Mouse (Mus musculus): Measurements from ENCODE around the gene Gm43191. TPM values are rescaled to one million over a fixed set of nuclear protein-coding genes. Genes with fewer than 3 reads are reported as not detected.

Gm43191 gene
- polyA plus RNA-seq, 1 experiment: not detected

DNA sequence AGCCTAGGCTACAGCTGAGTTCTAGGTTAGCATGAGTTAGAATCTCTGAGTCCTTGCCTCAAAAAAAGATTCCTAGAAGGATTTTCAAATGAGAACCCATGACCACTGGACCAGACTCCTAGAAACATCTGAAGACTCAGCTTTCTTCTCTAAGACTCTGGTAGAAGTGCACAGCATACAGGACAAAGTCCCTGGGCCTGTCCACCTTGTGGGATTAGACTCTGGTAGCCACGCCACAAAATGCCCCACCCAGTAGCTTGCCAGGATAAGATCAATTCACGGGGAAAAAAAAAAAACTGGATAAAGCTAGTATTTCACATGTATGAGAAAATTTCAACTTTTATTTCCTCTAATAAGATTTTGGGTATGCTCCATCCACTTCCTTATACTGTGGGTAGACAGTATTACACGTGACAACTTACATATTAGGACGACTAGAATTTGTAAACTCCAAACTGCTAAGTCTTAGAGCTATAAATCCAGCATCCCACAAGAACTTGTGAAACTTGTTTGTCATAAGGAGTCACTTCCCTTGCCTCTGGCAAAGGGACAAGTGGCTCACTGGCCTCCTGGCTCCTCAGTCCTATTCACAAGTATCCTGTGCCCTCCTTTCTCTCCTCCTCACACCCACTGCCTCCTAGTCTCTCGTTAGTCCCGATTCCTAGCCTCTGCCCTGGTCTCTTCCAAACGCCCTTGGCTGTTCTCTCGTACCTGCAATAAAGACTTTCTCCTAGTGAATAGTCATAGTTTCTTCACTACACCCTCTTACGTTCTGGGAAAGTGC, 43.2 kb downstream of the Gm43191 start:
- H3K4me3 ChIP-seq (replicated peaks): no peak overlapping the region
- H3K4me1 ChIP-seq (ENCODE audit: control insufficient read depth): peaks cover 3% of the 10 kb centered on the region
- no peaks in the 10 kb centered on the region for H3K9me3 ChIP-seq (ENCODE audit: control insufficient read depth, low read length)
- H3K36me3 ChIP-seq (ENCODE audit: control insufficient read depth): peaks cover 98% of the 10 kb centered on the region
- no peak for TF ChIP-seq TAL1 (IDR thresholded peaks at IDR 0.05; ENCODE audit: low read length)
- no peak for TF ChIP-seq GATA1 (IDR thresholded peaks at IDR 0.05; ENCODE audit: low read length)
- no peaks in the 10 kb centered on the region for H3K27me3 ChIP-seq (ENCODE audit: control insufficient read depth)

DNA sequence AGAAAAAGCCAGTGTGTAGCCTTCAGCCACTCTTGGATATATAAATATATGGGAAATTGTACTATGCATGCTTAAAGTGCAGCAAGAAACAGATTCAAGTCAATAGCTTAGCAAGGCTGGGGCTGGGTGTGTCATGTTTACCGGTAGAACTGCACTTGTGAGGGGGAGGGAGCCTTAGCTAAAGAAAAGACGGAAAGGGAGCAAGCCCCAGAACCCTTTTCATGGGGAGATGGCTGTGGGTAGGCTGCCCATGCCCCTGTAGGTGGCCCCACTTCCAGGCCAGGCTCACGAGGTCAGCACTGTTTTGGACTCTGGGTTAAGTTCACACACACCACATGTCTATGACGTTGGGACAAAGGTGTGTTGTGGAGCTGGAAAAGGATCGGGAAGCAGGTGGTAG, 45.3 kb downstream of the Gm43191 start:
- H3K36me3 ChIP-seq (ENCODE audit: control insufficient read depth): peaks cover 99% of the 10 kb centered on the region
- H3K9me3 ChIP-seq (ENCODE audit: control insufficient read depth, low read length): no peaks in the 10 kb centered on the region
- peaks cover 3% of the 10 kb centered on the region for H3K4me1 ChIP-seq (ENCODE audit: control insufficient read depth)
- no peak for TF ChIP-seq TAL1 (IDR thresholded peaks at IDR 0.05; ENCODE audit: low read length)
- TF ChIP-seq GATA1 (IDR thresholded peaks at IDR 0.05; ENCODE audit: low read length): no peak
- no peak overlapping the region for H3K4me3 ChIP-seq (replicated peaks)
- H3K27me3 ChIP-seq (ENCODE audit: control insufficient read depth): no peaks in the 10 kb centered on the region

DNA sequence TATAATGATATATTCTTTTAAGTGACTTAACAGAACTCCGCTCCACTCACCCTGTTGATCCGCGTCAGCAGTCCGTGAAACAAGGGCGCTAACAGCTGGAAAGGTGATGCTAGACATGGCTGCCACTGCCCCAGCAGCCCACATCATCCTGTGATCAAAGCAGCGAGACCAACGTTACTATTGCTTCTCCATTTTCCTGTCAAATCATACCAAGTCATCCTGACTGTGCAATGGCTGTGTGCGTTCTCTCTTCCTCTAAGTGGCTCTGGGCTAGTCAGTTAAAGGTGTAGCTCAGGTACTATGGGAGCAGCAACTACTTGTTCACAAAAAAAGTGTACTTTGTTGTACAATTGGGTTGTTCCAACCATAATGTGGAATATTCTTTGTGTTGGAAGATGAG, 46.2 kb downstream of the Gm43191 start:
- no peak overlapping the region for H3K4me3 ChIP-seq (replicated peaks)
- H3K36me3 ChIP-seq (ENCODE audit: control insufficient read depth): peaks cover 98% of the 10 kb centered on the region
- H3K27me3 ChIP-seq (ENCODE audit: control insufficient read depth): no peaks in the 10 kb centered on the region
- H3K4me1 ChIP-seq (ENCODE audit: control insufficient read depth): peaks cover under 1% of the 10 kb centered on the region; the same call in 1 of the 2 replicates
- no peak for TF ChIP-seq TAL1 (IDR thresholded peaks at IDR 0.05; ENCODE audit: low read length)
- no peak for TF ChIP-seq GATA1 (IDR thresholded peaks at IDR 0.05; ENCODE audit: low read length)
- H3K9me3 ChIP-seq (ENCODE audit: control insufficient read depth, low read length): no peaks in the 10 kb centered on the region

DNA sequence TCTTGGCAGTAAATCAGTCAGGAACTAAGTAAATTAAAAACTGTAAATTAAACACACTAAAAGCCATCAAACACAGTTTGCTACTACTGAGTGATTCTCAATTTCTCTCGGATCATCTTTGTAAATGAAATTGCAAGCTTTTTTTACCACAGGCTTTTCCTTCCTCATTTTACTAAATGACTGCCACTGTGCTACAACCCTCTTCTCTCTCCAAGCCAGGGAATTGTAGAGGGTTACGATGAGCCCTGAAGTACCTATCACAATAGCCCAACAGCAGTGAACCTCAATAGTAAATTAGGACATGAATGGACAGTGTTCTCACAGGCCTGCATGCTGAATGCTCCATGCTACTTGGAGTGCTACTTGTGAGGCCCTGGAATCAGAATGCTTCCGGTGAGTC, 47.0 kb downstream of the Gm43191 start:
- no peaks in the 10 kb centered on the region for H3K4me1 ChIP-seq (ENCODE audit: control insufficient read depth)
- TF ChIP-seq TAL1 (IDR thresholded peaks at IDR 0.05; ENCODE audit: low read length) (no peak), GATA1 (IDR thresholded peaks at IDR 0.05; ENCODE audit: low read length) (no peak)
- H3K36me3 ChIP-seq (ENCODE audit: control insufficient read depth): peaks cover 96% of the 10 kb centered on the region
- no peaks in the 10 kb centered on the region for H3K27me3 ChIP-seq (ENCODE audit: control insufficient read depth)
- no peak overlapping the region for H3K4me3 ChIP-seq (replicated peaks)
- H3K9me3 ChIP-seq (ENCODE audit: control insufficient read depth, low read length): no peaks in the 10 kb centered on the region

DNA sequence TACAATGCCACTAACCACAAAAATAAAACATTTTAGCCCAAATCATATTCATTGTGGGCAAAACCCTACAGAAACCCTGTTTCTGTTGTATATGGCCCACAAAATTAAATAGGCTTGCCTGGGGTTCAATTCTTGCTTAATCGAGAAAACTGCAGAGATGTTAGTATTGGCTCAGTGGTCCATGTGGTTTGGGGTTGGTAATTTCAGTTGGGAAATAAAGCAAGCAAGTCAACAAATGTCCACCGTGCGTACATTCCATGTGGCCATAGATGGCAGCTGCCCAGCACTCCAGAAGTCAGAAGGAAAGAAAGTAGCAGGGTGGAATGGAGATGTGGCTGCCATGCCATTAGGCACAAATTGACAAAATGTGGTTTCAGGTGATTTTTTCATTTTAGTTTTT, 48.1 kb downstream of the Gm43191 start:
- Histone ChIP-seq H3K4me3 (replicated peaks) (no peak overlapping the region), H3K36me3 (ENCODE audit: control insufficient read depth) (peaks cover 96% of the 10 kb centered on the region), H3K9me3 (ENCODE audit: control insufficient read depth, low read length) (no peaks in the 10 kb centered on the region), H3K4me1 (ENCODE audit: control insufficient read depth) (no peaks in the 10 kb centered on the region), H3K27me3 (ENCODE audit: control insufficient read depth) (no peaks in the 10 kb centered on the region)
- TF ChIP-seq GATA1 (IDR thresholded peaks at IDR 0.05; ENCODE audit: low read length) (no peak), TAL1 (IDR thresholded peaks at IDR 0.05; ENCODE audit: low read length) (no peak)

DNA sequence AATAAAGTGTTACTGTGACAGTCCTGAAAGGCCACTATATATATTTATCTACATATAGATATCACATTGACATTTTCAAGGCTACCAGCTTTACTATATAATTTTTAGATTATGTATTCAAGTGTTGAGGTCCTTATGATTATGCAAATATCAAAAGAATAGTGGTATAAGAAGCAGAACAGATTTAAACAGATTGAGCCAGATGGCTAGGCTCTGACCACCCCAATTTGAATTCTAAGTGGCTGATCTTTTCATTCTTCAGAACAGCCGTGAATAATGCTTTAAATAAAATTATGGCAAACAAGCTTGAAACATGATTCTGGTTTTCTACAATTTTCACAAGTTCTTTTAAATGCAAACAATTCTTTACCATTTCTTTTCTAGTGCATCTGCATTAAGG, 49.6 kb downstream of the Gm43191 start:
- Histone ChIP-seq H3K4me1 (ENCODE audit: control insufficient read depth) (no peaks in the 10 kb centered on the region), H3K36me3 (ENCODE audit: control insufficient read depth) (peaks cover 96% of the 10 kb centered on the region), H3K27me3 (ENCODE audit: control insufficient read depth) (no peaks in the 10 kb centered on the region), H3K9me3 (ENCODE audit: control insufficient read depth, low read length) (no peaks in the 10 kb centered on the region), H3K4me3 (replicated peaks) (no peak overlapping the region)
- no peak for TF ChIP-seq TAL1 (IDR thresholded peaks at IDR 0.05; ENCODE audit: low read length)
- no peak for TF ChIP-seq GATA1 (IDR thresholded peaks at IDR 0.05; ENCODE audit: low read length)

DNA sequence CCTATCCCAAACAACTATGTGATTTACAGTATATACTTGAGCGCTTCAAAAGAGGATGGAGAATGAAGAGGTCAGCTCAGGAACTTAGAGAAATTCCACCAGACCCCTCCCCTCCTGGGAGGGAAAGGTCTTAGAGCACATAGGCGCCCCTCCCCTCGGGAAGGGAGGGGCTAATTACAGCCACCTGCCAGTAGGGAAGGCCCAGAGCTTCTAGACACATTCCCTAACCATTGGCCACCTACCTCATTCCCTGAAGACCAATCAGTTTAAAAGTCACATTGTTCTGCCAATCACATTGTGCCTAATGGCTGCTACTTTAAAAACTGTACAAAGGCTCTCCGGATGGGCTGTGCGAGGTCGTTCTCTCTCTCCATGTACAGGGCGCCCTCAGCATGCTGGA, 58.4 kb downstream of the Gm43191 start:
- peaks cover 16% of the 10 kb centered on the region for H3K4me1 ChIP-seq (ENCODE audit: control insufficient read depth)
- no peaks in the 10 kb centered on the region for H3K27me3 ChIP-seq (ENCODE audit: control insufficient read depth)
- H3K4me3 ChIP-seq (replicated peaks): no peak overlapping the region
- peaks cover 83% of the 10 kb centered on the region for H3K36me3 ChIP-seq (ENCODE audit: control insufficient read depth)
- TF ChIP-seq GATA1 (IDR thresholded peaks at IDR 0.05; ENCODE audit: low read length) (no peak), TAL1 (IDR thresholded peaks at IDR 0.05; ENCODE audit: low read length) (no peak)
- H3K9me3 ChIP-seq (ENCODE audit: control insufficient read depth, low read length): no peaks in the 10 kb centered on the region

DNA sequence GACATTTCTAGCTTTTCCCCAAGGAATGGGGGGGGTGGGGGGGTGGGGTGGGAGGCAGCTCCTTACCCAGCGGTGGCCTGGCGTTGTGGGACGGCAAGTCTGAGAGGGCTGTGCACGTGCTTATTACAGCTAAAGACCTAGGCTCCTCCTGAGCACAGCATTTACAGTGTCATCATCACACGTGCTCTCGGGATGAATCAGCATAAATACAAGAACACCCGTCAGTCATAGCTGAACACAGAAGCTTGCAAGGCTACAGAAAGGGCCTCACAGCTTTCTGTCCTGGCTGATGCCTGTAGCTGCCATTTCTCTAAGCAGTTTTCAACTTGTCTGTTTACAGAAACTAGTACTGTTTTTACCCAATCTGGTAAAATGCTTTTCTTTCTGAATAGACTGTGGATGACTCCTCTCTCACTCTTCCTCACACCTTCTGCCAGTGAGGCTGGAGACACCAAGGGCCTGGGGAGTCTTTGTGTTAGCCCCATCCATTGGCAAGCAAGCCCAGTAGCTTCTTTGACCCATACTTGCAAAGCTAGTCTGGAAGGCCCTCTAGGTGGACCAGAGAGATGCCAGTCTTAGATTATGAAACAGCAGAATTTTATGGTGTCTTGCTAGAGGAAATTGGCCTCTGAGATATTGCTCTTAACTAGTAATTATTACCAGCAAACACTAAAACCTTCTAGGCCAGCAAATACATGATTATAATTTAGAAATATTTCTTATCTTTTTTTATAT, 60.3 kb downstream of the Gm43191 start:
- no peaks in the 10 kb centered on the region for H3K27me3 ChIP-seq (ENCODE audit: control insufficient read depth)
- TF ChIP-seq GATA1 (IDR thresholded peaks at IDR 0.05; ENCODE audit: low read length) (peak; percentile 27; the same call in 1 of the 2 replicates), TAL1 (IDR thresholded peaks at IDR 0.05; ENCODE audit: low read length) (no peak)
- H3K36me3 ChIP-seq (ENCODE audit: control insufficient read depth): peaks cover 79% of the 10 kb centered on the region
- no peaks in the 10 kb centered on the region for H3K9me3 ChIP-seq (ENCODE audit: control insufficient read depth, low read length)
- H3K4me3 ChIP-seq (replicated peaks): no peak overlapping the region
- peaks cover 21% of the 10 kb centered on the region for H3K4me1 ChIP-seq (ENCODE audit: control insufficient read depth)

DNA sequence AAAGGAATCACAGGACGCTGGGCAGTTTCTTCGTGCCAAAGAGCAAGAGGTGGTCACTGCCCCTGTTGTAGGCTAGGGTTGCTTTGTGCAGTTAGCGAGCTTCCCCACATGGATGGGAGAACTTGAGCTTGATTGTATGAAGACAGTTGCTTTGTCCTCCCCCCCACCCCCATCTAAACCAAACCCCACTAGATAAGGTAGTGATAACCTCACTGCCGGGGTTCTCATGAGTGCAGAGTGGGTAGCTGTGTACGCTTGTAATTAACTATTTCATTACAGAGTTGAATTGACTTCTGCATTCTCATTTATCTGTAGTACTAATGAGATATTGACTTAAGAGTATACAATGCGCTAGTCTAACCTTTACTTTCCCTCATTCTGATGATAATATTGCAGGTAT, 62.2 kb downstream of the Gm43191 start:
- no peak overlapping the region for H3K4me3 ChIP-seq (replicated peaks)
- no peaks in the 10 kb centered on the region for H3K9me3 ChIP-seq (ENCODE audit: control insufficient read depth, low read length)
- no peaks in the 10 kb centered on the region for H3K27me3 ChIP-seq (ENCODE audit: control insufficient read depth)
- peaks cover 95% of the 10 kb centered on the region for H3K36me3 ChIP-seq (ENCODE audit: control insufficient read depth)
- H3K4me1 ChIP-seq (ENCODE audit: control insufficient read depth): peaks cover 28% of the 10 kb centered on the region
- TF ChIP-seq GATA1 (IDR thresholded peaks at IDR 0.05; ENCODE audit: low read length): no peak
- TF ChIP-seq TAL1 (IDR thresholded peaks at IDR 0.05; ENCODE audit: low read length): no peak
